In genomic region chr4:63118639-63119437, GRCm38 (mm10) we compare ENCODE assay signal across 8 mouse cellular contexts. TPM values are rescaled to one million over a fixed set of nuclear protein-coding genes. Genes with fewer than 3 reads are reported as not detected.
DNase-seq lines count a peak whose midpoint lies in the region; ATAC-seq and TF ChIP-seq lines count a peak whose summit lies in the region.

No protein-coding gene starts in this region.

- intact Hi-C loops in left cerebral cortex, postnatal 36 days (cut with DNase I), result loop anchor here (2.0 to 10.0 kb wide), 5 partner anchors 152 to 424 kb away; partner anchors contain the start of gene Zfp618

- DNase-seq in spleen, adult 18-20 months, result peak; percentile 31 to 62
- DNase-seq in spleen, adult 12 weeks (ENCODE audit: low spot score), result no peak
- peak; percentile 88 for DNase-seq in embryonic facial prominence, embryonic 11.5 days (ENCODE audit: low spot score)
- DNase-seq in heart, adult 11 months, result peak; percentile 94
- peak; percentile 72 for DNase-seq in kidney, adult 11 months
- DNase-seq in left cerebral cortex, postnatal 36 days (ENCODE audit: low spot score in 2 of 2), result peak; percentile 71 to 79

- no peak overlapping the region for H3K4me3 ChIP-seq in embryonic facial prominence, embryonic 11.5 days (ENCODE audit: low read depth, low read length)
- H3K4me3 ChIP-seq in midbrain, embryonic 12.5 days, result no peak overlapping the region
- no peak overlapping the region for H3K4me3 ChIP-seq in small intestine, adult 2 months (ENCODE audit: low read depth, low read length)

- no peak overlapping the region for H3K9ac ChIP-seq in embryonic facial prominence, embryonic 11.5 days (replicated peaks; ENCODE audit: low read length)
- H3K9ac ChIP-seq in midbrain, embryonic 12.5 days (replicated peaks), result no peak overlapping the region

- no peaks in the 10 kb centered on the region for H3K9me3 ChIP-seq in embryonic facial prominence, embryonic 11.5 days (replicated peaks; ENCODE audit: control insufficient read depth, low read length)
- H3K9me3 ChIP-seq in midbrain, embryonic 12.5 days, result no peaks in the 10 kb centered on the region

- H3K4me2 ChIP-seq in embryonic facial prominence, embryonic 11.5 days (ENCODE audit: low read depth, low read length), result no peak overlapping the region
- no peak overlapping the region for H3K4me2 ChIP-seq in midbrain, embryonic 12.5 days (replicated peaks)

- no peaks in the 10 kb centered on the region for H3K4me1 ChIP-seq in embryonic facial prominence, embryonic 11.5 days (ENCODE audit: control insufficient read depth, insufficient read depth, low read length)
- no peaks in the 10 kb centered on the region for H3K4me1 ChIP-seq in midbrain, embryonic 12.5 days
- no peaks in the 10 kb centered on the region for H3K4me1 ChIP-seq in small intestine, adult 2 months (ENCODE audit: control insufficient read depth, insufficient read depth, insufficient read length, low read length)

- peak; percentile 61 for ATAC-seq in embryonic facial prominence, embryonic 11.5 days (replicated peaks; ENCODE audit: insufficient number of reproducible peaks, low FRiP score, low TSS enrichment, low read depth)
- peak; percentile 89 for ATAC-seq in midbrain, embryonic 12.5 days (ENCODE audit: low FRiP score, low read depth)

- TF ChIP-seq CTCF in small intestine, adult 2 months (IDR thresholded peaks at IDR 0.05; ENCODE audit: extremely low read depth, insufficient read length, insufficient replicate concordance, low read depth, low read length), result peak; percentile 92; the same call in 1 of the 2 replicates

- no peaks in the 10 kb centered on the region for H3K27me3 ChIP-seq in embryonic facial prominence, embryonic 11.5 days (ENCODE audit: control insufficient read depth, insufficient read depth, low read length)
- 0 out of 2 replicates have a peak, but pooled peaks cover 5% of the 10 kb centered on the region for H3K27me3 ChIP-seq in midbrain, embryonic 12.5 days
- no peaks in the 10 kb centered on the region for H3K27me3 ChIP-seq in small intestine, adult 2 months (ENCODE audit: control insufficient read depth, insufficient read depth, low read length)

- TF ChIP-seq POLR2A in small intestine, adult 2 months (IDR thresholded peaks at IDR 0.05; ENCODE audit: low read depth, low read length), result no peak

- WGBS in embryonic facial prominence, embryonic 11.5 days, result 83% methylated on average over 5 of the region's 5 CpGs
- 90% methylated on average over 5 of the region's 5 CpGs for WGBS in midbrain, embryonic 12.5 days
- WGBS in small intestine, adult 2 months, result 88% methylated on average over 5 of the region's 5 CpGs

- no peak overlapping the region for H3K27ac ChIP-seq in embryonic facial prominence, embryonic 11.5 days (replicated peaks; ENCODE audit: low read depth, low read length)
- H3K27ac ChIP-seq in midbrain, embryonic 12.5 days (replicated peaks), result no peak overlapping the region; the same call in 1 of the 2 replicates
- H3K27ac ChIP-seq in small intestine, adult 2 months (ENCODE audit: insufficient read depth, low read depth, low read length), result no peak overlapping the region

- peaks cover 2% of the 10 kb centered on the region for H3K36me3 ChIP-seq in embryonic facial prominence, embryonic 11.5 days (replicated peaks; ENCODE audit: control insufficient read depth, insufficient read depth, low read depth, low read length)
- H3K36me3 ChIP-seq in midbrain, embryonic 12.5 days, result peaks cover 51% of the 10 kb centered on the region
- H3K36me3 ChIP-seq in small intestine, adult 2 months (ENCODE audit: control insufficient read depth, insufficient read depth, low read length), result no peaks in the 10 kb centered on the region

RNA-seq across cellular contexts. Expression of gene Ambp, which starts 35.8 kb away (rescaled TPM):
- 0.39 and 0.55 TPM in 2 replicates for polyA plus RNA-seq in embryonic facial prominence, embryonic 11.5 days (2014; fragmentation: Nextera tagmentation; extraction: Ambion mirVana)
- not detected for total RNA-seq in left cerebral cortex, postnatal 36 days (2021)
- 0.42 TPM in 1 of 2 replicates, not detected in the other for polyA plus RNA-seq in midbrain, embryonic 12.5 days (2016; fragmentation: Nextera tagmentation; extraction: Ambion mirVana)
- 1.4 and 4.2 TPM in 2 replicates for polyA plus RNA-seq in small intestine, adult 2 months (2012; rRNA removed)

RNA-seq across cellular contexts. Expression of gene Kif12, which starts 53.1 kb away (rescaled TPM):
- not detected in 2 replicates for polyA plus RNA-seq in embryonic facial prominence, embryonic 11.5 days (2014; fragmentation: Nextera tagmentation; extraction: Ambion mirVana)
- total RNA-seq in left cerebral cortex, postnatal 36 days (2021), result not detected
- polyA plus RNA-seq in midbrain, embryonic 12.5 days (2016; fragmentation: Nextera tagmentation; extraction: Ambion mirVana), result not detected in 2 replicates
- polyA plus RNA-seq in small intestine, adult 2 months (2012; rRNA removed), result 3.7 and 3.8 TPM in 2 replicates
